Mouse (Mus musculus) cerebellum, adult 2 months (tissue): ENCODE results near the gene Epb41l5. TPM values are rescaled to one million over a fixed set of nuclear protein-coding genes. Genes with fewer than 3 reads are reported as not detected.
A peak's percentile ranks its signal among the peaks of the same experiment; 100 is the strongest.

Source experiments
- DNase-seq, 2 experiments: peaks; one replicate each; pipeline ENCODE4 v3.0.0; 2021
- H3K27ac ChIP-seq: fragments of 200-500 bp; 2 replicates; pipeline ENCODE4 v1.5.1; 2012; ENCODE audit warnings: low read length, control low read depth, inconsistent platforms; ENCODE audit not compliant: insufficient read depth
- H3K27me3 ChIP-seq: fragments of 200-500 bp; 2 replicates; pipeline ENCODE4 v1.6.1; 2012; ENCODE audit warnings: inconsistent platforms, mild to moderate bottlenecking, low read length, moderate library complexity; ENCODE audit not compliant: control insufficient read depth, insufficient read depth
- H3K4me1 ChIP-seq: fragments of 200-500 bp; 2 replicates; pipeline ENCODE4 v1.6.1; 2011; ENCODE audit warnings: low read length; ENCODE audit not compliant: control insufficient read depth, insufficient read depth
- H3K4me3 ChIP-seq: fragments of 200-500 bp; replicated peaks from 2 replicates; pipeline ENCODE3; 2011; ENCODE audit warnings: mild to moderate bottlenecking, low read depth, low read length, control low read depth; ENCODE audit not compliant: insufficient read depth
- CTCF ChIP-seq: fragments of 200-500 bp; IDR thresholded peaks from 2 replicates; pipeline ENCODE4 v1.5.1; 2011; ENCODE audit warnings: low read depth, mild to moderate bottlenecking, control low read depth, low read length, moderate library complexity, borderline replicate concordance; ENCODE audit not compliant: insufficient read depth
- POLR2A ChIP-seq: fragments of 200-500 bp; IDR thresholded peaks from 2 replicates; pipeline ENCODE4 v1.6.1; 2011; ENCODE audit warnings: low read length, control low read depth, borderline replicate concordance; ENCODE audit not compliant: insufficient read depth
- WGBS: fragments of 180-500 bp; shearing (Covaris S2); methylation state at CpG from one replicate; pipeline ENCODE4 v1.1.7; 2018; 5-methylcytosine and 5-hydroxymethylcytosine counted together
- polyA plus RNA-seq: library from polyadenylated mRNA; depleted of rRNA; stranded (reverse); fragments of >200 nt; gene quantifications from 2 replicates; pipeline ENCODE4 v1.2.3, GENCODE M21; 2012

Epb41l5 gene
- polyA plus RNA-seq, 1 experiment: 4.7 TPM

GRCm38 (mm10) chr1:119525689-119526591 is 122.9 kb downstream of the Epb41l5 start, which contains the start of gene Tmem185b:
Tmem185b (plus strand) TSS chr1:119526160.
- WGBS: under 1% methylated on average over 81 of the region's 82 CpGs
- no peaks in the 10 kb centered on the region for H3K27me3 ChIP-seq
- H3K4me3 ChIP-seq: peak within 1 kb of the TSS; percentile 69
- peaks cover 12% of the 10 kb centered on the region; the same call in 1 of the 2 replicates for H3K4me1 ChIP-seq
- peak; percentile 88 to 92 for DNase-seq
- TF ChIP-seq POLR2A: peak; percentile 82
- TF ChIP-seq CTCF: no peak
- H3K27ac ChIP-seq: peak within 1 kb of the TSS; percentile 78

GRCm38 (mm10) chr1:119525004-119525444 is 123.8 kb downstream of the Epb41l5 start:
- peak; percentile 31 to 35 for DNase-seq
- TF ChIP-seq POLR2A (no peak), CTCF (no peak)
- Histone ChIP-seq H3K4me1 (peaks cover 12% of the 10 kb centered on the region; the same call in 1 of the 2 replicates), H3K4me3 (peak overlapping the region; percentile 69), H3K27me3 (no peaks in the 10 kb centered on the region), H3K27ac (no peak overlapping the region)
- WGBS: 9% methylated on average over 5 of the region's 5 CpGs

GRCm38 (mm10) chr1:119523826-119524225 is 125.0 kb downstream of the Epb41l5 start:
- H3K4me3 ChIP-seq: no peak overlapping the region
- H3K4me1 ChIP-seq: peaks cover 12% of the 10 kb centered on the region; the same call in 1 of the 2 replicates
- WGBS: 88% methylated on average over 7 of the region's 7 CpGs
- no peak for TF ChIP-seq POLR2A
- no peak for TF ChIP-seq CTCF
- no peaks in the 10 kb centered on the region for H3K27me3 ChIP-seq
- DNase-seq: no peak
- H3K27ac ChIP-seq: no peak overlapping the region

- no peak overlapping the region for H3K4me3 ChIP-seq
- H3K4me1 ChIP-seq: peaks cover 12% of the 10 kb centered on the region; the same call in 1 of the 2 replicates
- no peaks in the 10 kb centered on the region for H3K27me3 ChIP-seq
- WGBS: 88% methylated on average over 7 of the region's 7 CpGs
- no peak overlapping the region for H3K27ac ChIP-seq
- TF ChIP-seq POLR2A (no peak), CTCF (no peak)
- no peak for DNase-seq
Measured at GRCm38 (mm10) chr1:119523369-119523768, 125.4 kb downstream of the Epb41l5 start.

GRCm38 (mm10) chr1:119522726-119523125 is 126.1 kb downstream of the Epb41l5 start:
- no peak for DNase-seq
- H3K27ac ChIP-seq: no peak overlapping the region
- WGBS: 89% methylated on average over 4 of the region's 4 CpGs
- H3K4me1 ChIP-seq: peaks cover 12% of the 10 kb centered on the region; the same call in 1 of the 2 replicates
- H3K27me3 ChIP-seq: no peaks in the 10 kb centered on the region
- H3K4me3 ChIP-seq: no peak overlapping the region
- no peak for TF ChIP-seq POLR2A
- TF ChIP-seq CTCF: no peak

- WGBS: 84% methylated on average over 7 of the region's 7 CpGs
- Histone ChIP-seq H3K27me3 (no peaks in the 10 kb centered on the region), H3K4me3 (no peak overlapping the region), H3K4me1 (peaks cover 8% of the 10 kb centered on the region; the same call in 1 of the 2 replicates), H3K27ac (no peak overlapping the region)
- DNase-seq: no peak
- TF ChIP-seq CTCF: no peak
- no peak for TF ChIP-seq POLR2A
Measured at GRCm38 (mm10) chr1:119521681-119522080, 127.1 kb downstream of the Epb41l5 start.

- no peak overlapping the region for H3K4me3 ChIP-seq
- no peaks in the 10 kb centered on the region for H3K27me3 ChIP-seq
- peaks cover 7% of the 10 kb centered on the region; the same call in 1 of the 2 replicates for H3K4me1 ChIP-seq
- WGBS: 63% methylated on average over 2 of the region's 2 CpGs
- H3K27ac ChIP-seq: no peak overlapping the region
- DNase-seq: no peak
- TF ChIP-seq CTCF: no peak
- no peak for TF ChIP-seq POLR2A
Measured at GRCm38 (mm10) chr1:119521029-119521428, 127.8 kb downstream of the Epb41l5 start.

GRCm38 (mm10) chr1:119519286-119519685 is 129.5 kb downstream of the Epb41l5 start:
- 87% methylated on average over 6 of the region's 6 CpGs for WGBS
- Histone ChIP-seq H3K4me3 (no peak overlapping the region), H3K4me1 (peaks cover 7% of the 10 kb centered on the region; the same call in 1 of the 2 replicates), H3K27ac (no peak overlapping the region), H3K27me3 (no peaks in the 10 kb centered on the region)
- TF ChIP-seq CTCF: no peak
- TF ChIP-seq POLR2A: no peak
- no peak for DNase-seq
